Mouse (Mus musculus): ENCODE measurements around the gene Olfr924. TPM values are rescaled to one million over a fixed set of nuclear protein-coding genes. Genes with fewer than 3 reads are reported as not detected.

Gene Olfr924
- not detected in 2 replicates for polyA plus RNA-seq (2012; rRNA removed)

GRCm38 (mm10) chr9:38844149-38844548, at the start of gene Olfr924:
Olfr924 (plus strand) TSS chr9:38844449.

DNA sequence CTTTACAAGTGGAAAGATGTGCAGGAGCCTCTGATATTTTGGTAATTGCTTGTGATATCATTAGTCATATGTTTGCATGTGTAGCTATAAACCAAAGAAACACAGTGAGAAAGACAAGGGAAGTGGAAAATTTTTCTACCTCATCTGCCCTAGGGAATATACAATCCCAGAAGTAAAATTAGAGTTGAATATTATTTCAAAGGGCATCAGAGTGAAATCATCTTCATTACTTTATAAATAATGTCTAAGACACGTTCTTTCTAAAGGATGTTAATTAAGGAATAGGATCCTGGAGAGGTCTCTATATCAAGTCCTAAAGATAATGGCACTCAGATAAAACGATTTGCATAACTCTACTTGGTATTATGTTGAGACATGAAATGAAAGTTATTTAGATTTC, 29.9 kb upstream of the Olfr924 start, which contains the start of gene Olfr922:
Gene Olfr922, plus strand, starts transcription at position 301 of the 400 bp plus-strand sequence.

DNA sequence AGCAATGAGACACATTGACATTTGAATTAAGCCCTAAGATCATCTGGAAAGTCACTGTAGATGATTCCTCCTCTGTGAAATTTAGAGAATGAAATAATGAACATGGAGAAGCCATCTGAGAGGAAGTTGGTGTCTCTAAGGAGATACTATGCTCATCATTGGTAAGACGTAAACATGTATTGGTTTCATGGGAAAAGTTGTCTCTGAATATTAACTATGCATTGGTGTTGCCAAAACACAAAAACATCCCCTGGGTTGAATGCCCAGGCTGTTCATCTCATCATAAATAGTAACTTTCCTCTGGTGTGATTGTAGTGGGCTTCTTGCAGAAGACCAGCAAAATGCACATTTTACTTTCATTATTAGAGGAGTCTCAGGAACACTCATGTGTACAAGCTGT, 18.0 kb upstream of the Olfr924 start, which contains the start of gene Olfr923:
Gene Olfr923, plus strand, starts transcription at position 301 of the 400 bp plus-strand sequence.

GRCm38 (mm10) chr9:38854760-38855159, 10.5 kb downstream of the Olfr924 start, which contains the start of gene Olfr26:
Olfr26 (plus strand) TSS chr9:38855060.

GRCm38 (mm10) chr9:38876826-38877225, 32.6 kb downstream of the Olfr924 start, which contains the start of gene Olfr926:
Olfr926 (plus strand) TSS chr9:38877126.

Other genes starting within 250 kb of the Olfr924 start
- not detected in 2 replicates for gene Olfr914, start 239.3 kb upstream of the Olfr924 start, polyA plus RNA-seq (2012; rRNA removed)
- not detected in 2 replicates for gene Olfr916, start 184.6 kb upstream of the Olfr924 start, polyA plus RNA-seq (2012; rRNA removed)
- not detected in 2 replicates for gene Olfr917, start 178.6 kb upstream of the Olfr924 start, polyA plus RNA-seq (2012; rRNA removed)
- not detected in 2 replicates for gene Olfr918, start 169.8 kb upstream of the Olfr924 start, polyA plus RNA-seq (2012; rRNA removed)
- gene Olfr919, start 140.8 kb upstream of the Olfr924 start, polyA plus RNA-seq (2012; rRNA removed) = not detected in 2 replicates
- 4.3 and 5.0 TPM in 2 replicates for gene Vwa5a, start 126.2 kb upstream of the Olfr924 start, polyA plus RNA-seq (2012; rRNA removed)
- gene Olfr920, start 92.2 kb upstream of the Olfr924 start, polyA plus RNA-seq (2012; rRNA removed) = 0.03 and 0.05 TPM in 2 replicates
- gene Olfr921, start 71.4 kb upstream of the Olfr924 start, polyA plus RNA-seq (2012; rRNA removed) = not detected in 2 replicates
- gene Olfr922, start 29.8 kb upstream of the Olfr924 start, polyA plus RNA-seq (2012; rRNA removed) = not detected in 2 replicates
- gene Olfr923, start 17.9 kb upstream of the Olfr924 start, polyA plus RNA-seq (2012; rRNA removed) = not detected in 2 replicates
- not detected in 2 replicates for gene Olfr26, start 10.6 kb downstream of the Olfr924 start, polyA plus RNA-seq (2012; rRNA removed)
- not detected in 2 replicates for gene Olfr926, start 32.7 kb downstream of the Olfr924 start, polyA plus RNA-seq (2012; rRNA removed)
- not detected in 2 replicates for gene Olfr930, start 85.4 kb downstream of the Olfr924 start, polyA plus RNA-seq (2012; rRNA removed)
- gene Olfr933, start 127.9 kb downstream of the Olfr924 start, polyA plus RNA-seq (2012; rRNA removed) = not detected in 2 replicates
- gene Olfr934, start 143.9 kb downstream of the Olfr924 start, polyA plus RNA-seq (2012; rRNA removed) = not detected in 2 replicates
- gene Olfr935, start 155.2 kb downstream of the Olfr924 start, polyA plus RNA-seq (2012; rRNA removed) = not detected in 2 replicates
- not detected in 2 replicates for gene Olfr146, start 178.9 kb downstream of the Olfr924 start, polyA plus RNA-seq (2012; rRNA removed)
- gene Olfr937, start 220.5 kb downstream of the Olfr924 start, polyA plus RNA-seq (2012; rRNA removed) = not detected in 2 replicates
- not detected in 2 replicates for gene Olfr938, start 234.4 kb downstream of the Olfr924 start, polyA plus RNA-seq (2012; rRNA removed)

Measured in liver, embryonic 14 days (tissue).